Mouse (Mus musculus) embryonic facial prominence, embryonic 15.5 days (tissue): Measurements from ENCODE around the gene Cflar. TPM values are rescaled to one million over a fixed set of nuclear protein-coding genes. Genes with fewer than 3 reads are reported as not detected.

Experiments used
- ATAC-seq: fragments of 200-750 bp; cut with Nextera tagmentation; 2 replicates; pipeline ENCODE4 v1.8.0; 2017; ENCODE audit warnings: low read depth, moderate TSS enrichment; ENCODE audit not compliant: insufficient number of reproducible peaks, low FRiP score, low TSS enrichment
- H3K27ac ChIP-seq: fragments of 300-500 bp; sonication (generic); replicated peaks from 2 replicates; pipeline ENCODE4 v1.5.1; 2015; ENCODE audit warnings: mild to moderate bottlenecking, inconsistent platforms
- H3K27me3 ChIP-seq: fragments of 300-500 bp; sonication (generic); 2 replicates; pipeline ENCODE4 v1.6.1; 2015; ENCODE audit warnings: inconsistent platforms
- H3K36me3 ChIP-seq: fragments of 300-500 bp; sonication (generic); 2 replicates; pipeline ENCODE4 v1.6.1; 2015; ENCODE audit warnings: mild to moderate bottlenecking, inconsistent platforms
- H3K4me1 ChIP-seq: fragments of 300-500 bp; sonication (generic); 2 replicates; pipeline ENCODE4 v1.6.1; 2015; ENCODE audit warnings: inconsistent platforms
- H3K4me2 ChIP-seq: fragments of 300-500 bp; sonication (generic); replicated peaks from 2 replicates; pipeline ENCODE4 v1.6.1; 2015; ENCODE audit warnings: mild to moderate bottlenecking, inconsistent platforms
- H3K4me3 ChIP-seq: fragments of 300-500 bp; sonication (generic); replicated peaks from 2 replicates; pipeline ENCODE4 v1.5.1; 2015; ENCODE audit warnings: mild to moderate bottlenecking, inconsistent platforms
- H3K9ac ChIP-seq: fragments of 300-500 bp; sonication (generic); 2 replicates; pipeline ENCODE4 v1.6.1; 2015; ENCODE audit warnings: inconsistent platforms
- H3K9me3 ChIP-seq: fragments of 300-500 bp; sonication (generic); replicated peaks from 2 replicates; pipeline ENCODE4 v1.6.1; 2016; ENCODE audit warnings: inconsistent platforms
- WGBS: fragments of 180-500 bp; shearing (Covaris S2); methylation state at CpG from one replicate; pipeline ENCODE4 v1.1.7; 2015; 5-methylcytosine and 5-hydroxymethylcytosine counted together
- polyA plus RNA-seq: library from polyadenylated mRNA; unstranded; fragments of >200 nt; fragmentation: Nextera tagmentation; extraction: Ambion mirVana; gene quantifications from 2 replicates; pipeline ENCODE4 v1.2.1, GENCODE M21; 2015

Gene Cflar
- polyA plus RNA-seq, 1 experiment from 2014 or later = 39.2 TPM

DNA sequence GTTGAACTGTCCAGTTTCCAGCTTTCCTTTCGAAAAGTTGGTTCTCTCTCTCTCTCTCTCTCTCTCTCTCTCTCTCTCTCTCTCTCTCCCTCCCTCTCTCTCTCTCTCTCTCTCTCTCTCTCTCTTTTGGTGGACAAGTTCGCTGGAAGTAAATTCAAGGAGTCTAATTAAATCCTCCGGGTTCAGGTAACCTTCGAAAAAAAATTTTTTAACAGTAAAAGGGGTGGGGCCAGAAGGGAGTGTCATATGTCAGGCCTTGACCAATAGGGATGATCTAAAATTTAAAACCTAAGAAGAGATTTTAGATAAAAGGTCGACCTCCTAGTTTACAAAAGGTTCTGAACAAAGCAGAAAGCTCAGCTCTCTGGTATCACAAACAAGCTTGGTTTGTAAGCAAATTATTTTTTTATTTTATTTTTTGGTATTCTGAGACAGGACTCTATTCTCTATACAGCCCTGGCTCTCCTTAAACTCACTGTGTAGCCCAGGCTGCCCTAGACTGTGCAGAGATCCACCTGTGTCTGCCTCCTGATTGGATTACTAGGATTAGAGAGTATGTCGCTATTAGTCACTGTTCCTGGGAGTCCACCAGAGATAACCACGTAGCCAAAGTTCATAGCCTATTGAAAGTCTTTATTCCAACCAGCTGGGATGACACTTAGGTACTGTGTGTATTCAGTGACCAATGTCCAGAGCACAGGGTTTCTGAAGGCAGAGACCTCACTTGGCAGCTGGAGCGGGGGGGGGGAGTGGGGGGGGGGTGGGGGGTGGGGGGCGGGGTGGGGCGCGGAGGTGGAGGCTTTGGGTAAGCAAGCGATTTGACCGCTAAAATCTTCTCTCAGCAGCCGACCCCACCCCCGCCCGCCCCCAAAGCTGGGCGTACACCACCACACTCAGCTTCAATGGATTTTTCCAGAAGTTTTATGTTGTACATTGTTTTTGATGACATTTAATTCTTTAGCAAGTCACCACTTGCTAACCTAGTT is 1.1 kb downstream of the Cflar start:
- under 1% methylated on average over 17 of the region's 17 CpGs for WGBS
- peak; percentile 64 for ATAC-seq
- H3K4me1 ChIP-seq = peaks cover 23% of the 10 kb centered on the region

DNA sequence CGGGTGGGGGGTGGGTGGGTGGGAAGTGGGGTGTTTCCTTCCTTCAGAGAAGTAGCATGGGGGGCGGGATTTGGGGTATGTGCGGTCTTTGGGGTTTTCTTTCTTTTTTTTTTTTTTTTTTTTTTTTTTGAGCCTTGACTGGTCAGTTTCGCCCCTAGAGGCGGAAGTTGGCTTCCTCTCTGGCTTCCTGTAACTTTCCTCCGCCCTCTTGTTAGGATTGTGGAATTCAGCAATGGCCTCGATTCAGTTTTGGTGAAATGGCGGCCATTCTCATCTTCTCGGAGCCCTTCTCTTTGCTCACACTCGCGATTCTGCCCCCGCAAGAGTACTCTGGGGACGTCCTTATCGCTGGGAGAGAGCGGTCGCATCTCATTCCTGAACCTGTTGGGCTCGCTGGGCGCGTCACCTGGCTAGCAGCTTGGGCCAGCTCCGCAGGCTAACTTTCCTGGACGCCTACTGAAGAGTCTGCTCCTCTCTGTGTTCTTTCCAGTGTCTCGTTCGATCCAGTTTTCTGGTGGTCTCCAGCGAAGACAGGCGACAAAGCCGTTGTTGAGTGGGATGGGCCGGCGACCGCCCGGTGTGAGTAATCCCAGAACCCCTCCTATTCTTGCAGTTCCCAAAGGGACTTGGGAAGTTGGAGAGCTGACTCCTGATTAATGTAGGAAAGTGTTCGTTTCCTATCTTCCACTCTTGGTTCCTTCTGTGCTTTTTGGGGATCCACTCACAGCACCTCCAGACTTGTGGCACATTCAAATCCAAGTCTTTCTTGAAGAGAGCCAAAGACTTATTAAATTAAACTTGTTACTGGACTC is 2.0 kb downstream of the Cflar start:
- WGBS = 8% methylated on average over 31 of the region's 31 CpGs
- ATAC-seq = no peak; the same call in 1 of the 2 replicates
- H3K36me3 ChIP-seq = peaks cover 9% of the 10 kb centered on the region; the same call in 1 of the 2 replicates
- peak overlapping the region; percentile 56 for H3K4me2 ChIP-seq
- H3K27ac ChIP-seq = peak overlapping the region; percentile 97
- H3K4me3 ChIP-seq = peak overlapping the region; percentile 69
- H3K4me1 ChIP-seq = peaks cover 23% of the 10 kb centered on the region
- H3K9me3 ChIP-seq = no peaks in the 10 kb centered on the region
- H3K9ac ChIP-seq = peak overlapping the region; percentile 51
- no peaks in the 10 kb centered on the region for H3K27me3 ChIP-seq

More for the DNA sequence above, 1.1 kb downstream of the Cflar start:
- Histone ChIP-seq H3K36me3 (peaks cover 9% of the 10 kb centered on the region; the same call in 1 of the 2 replicates), H3K9ac (peak overlapping the region; percentile 66), H3K27ac (peak overlapping the region; percentile 99), H3K4me3 (peak overlapping the region; percentile 69), H3K9me3 (no peaks in the 10 kb centered on the region), H3K4me2 (peak overlapping the region; percentile 56), H3K27me3 (no peaks in the 10 kb centered on the region)

GRCm38 (mm10) chr1:58713893-58714231 is 2.6 kb downstream of the Cflar start:
- Histone ChIP-seq H3K36me3 (peaks cover 9% of the 10 kb centered on the region; the same call in 1 of the 2 replicates), H3K9me3 (no peaks in the 10 kb centered on the region), H3K27ac (peak overlapping the region; percentile 97), H3K9ac (0 out of 2 replicates have a peak overlapping the region, but pooled peaks have one; percentile 51), H3K4me1 (peaks cover 23% of the 10 kb centered on the region), H3K27me3 (no peaks in the 10 kb centered on the region), H3K4me3 (peak overlapping the region; percentile 69), H3K4me2 (peak overlapping the region; percentile 56)
- WGBS = 28% methylated on average over 4 of the region's 4 CpGs
- ATAC-seq = no peak

- no peaks in the 10 kb centered on the region for H3K27me3 ChIP-seq
- 24% methylated on average over 1 of the region's 1 CpGs for WGBS
Observed at GRCm38 (mm10) chr1:58714361-58714760, 3.1 kb downstream of the Cflar start.

GRCm38 (mm10) chr1:58715536-58715935 is 4.2 kb downstream of the Cflar start:
- Histone ChIP-seq H3K4me1 (peaks cover 26% of the 10 kb centered on the region), H3K36me3 (peaks cover 23% of the 10 kb centered on the region; the same call in 1 of the 2 replicates), H3K27me3 (no peaks in the 10 kb centered on the region), H3K9me3 (no peaks in the 10 kb centered on the region), H3K4me2 (peak overlapping the region; percentile 56; the same call in 1 of the 2 replicates), H3K27ac (peak overlapping the region; percentile 63; the same call in 1 of the 2 replicates), H3K9ac (no peak overlapping the region), H3K4me3 (no peak overlapping the region)
- no peak for ATAC-seq

More at GRCm38 (mm10) chr1:58714361-58714760, 3.1 kb downstream of the Cflar start:
- no peak for ATAC-seq
- Histone ChIP-seq H3K9ac (no peak overlapping the region), H3K4me3 (peak overlapping the region; percentile 69), H3K36me3 (peaks cover 14% of the 10 kb centered on the region; the same call in 1 of the 2 replicates), H3K27ac (peak overlapping the region; percentile 97), H3K4me1 (peaks cover 23% of the 10 kb centered on the region), H3K4me2 (peak overlapping the region; percentile 56), H3K9me3 (no peaks in the 10 kb centered on the region)

- no peak overlapping the region for H3K4me2 ChIP-seq
Observed at GRCm38 (mm10) chr1:58716162-58716882, 5.0 kb downstream of the Cflar start.

GRCm38 (mm10) chr1:58716883-58717220 is 5.5 kb downstream of the Cflar start:
- 93% methylated on average over 4 of the region's 4 CpGs for WGBS
- no peak for ATAC-seq
- H3K9ac ChIP-seq = no peak overlapping the region

More at GRCm38 (mm10) chr1:58716162-58716882, 5.0 kb downstream of the Cflar start:
- Histone ChIP-seq H3K4me3 (no peak overlapping the region), H3K27ac (peak overlapping the region; percentile 63), H3K27me3 (no peaks in the 10 kb centered on the region), H3K36me3 (peaks cover 23% of the 10 kb centered on the region; the same call in 1 of the 2 replicates), H3K4me1 (peaks cover 24% of the 10 kb centered on the region; the same call in 1 of the 2 replicates), H3K9me3 (no peaks in the 10 kb centered on the region), H3K9ac (no peak overlapping the region)
- 39% methylated on average over 7 of the region's 7 CpGs for WGBS
- no peak for ATAC-seq

DNA sequence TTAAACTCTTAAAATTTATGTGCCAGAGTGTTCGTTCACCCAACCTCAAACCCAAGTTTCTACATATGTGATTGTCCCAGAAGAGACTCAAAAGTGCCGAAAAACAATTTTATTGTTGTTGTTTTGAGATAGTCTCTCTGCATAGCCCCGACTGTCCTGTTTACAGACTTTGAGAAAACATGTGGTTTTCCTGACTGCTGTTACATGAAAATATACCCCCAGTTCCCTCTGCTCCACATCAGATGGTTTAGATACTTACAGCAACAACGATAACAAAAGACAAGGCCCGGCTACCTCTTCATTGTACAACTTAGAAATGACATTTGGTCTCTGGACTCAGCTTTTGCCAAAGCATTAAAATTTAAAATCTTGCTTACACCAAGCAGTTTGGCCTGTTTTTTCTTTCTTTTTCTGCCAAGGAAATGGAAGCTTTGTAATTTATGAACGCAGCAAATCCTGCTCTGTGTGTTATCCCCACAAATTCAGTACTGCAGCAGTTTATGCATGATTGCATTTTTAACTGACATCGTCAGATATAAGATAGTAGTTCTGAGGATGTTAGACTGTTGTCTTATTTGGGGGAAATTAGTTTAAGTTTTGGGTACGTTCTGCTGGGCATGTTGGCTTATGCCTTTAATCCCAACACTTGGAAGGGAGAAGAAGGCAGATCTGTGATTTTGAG is 6.4 kb downstream of the Cflar start:
- Histone ChIP-seq H3K4me3 (no peak overlapping the region), H3K9me3 (no peaks in the 10 kb centered on the region), H3K4me1 (peaks cover 27% of the 10 kb centered on the region; the same call in 1 of the 2 replicates), H3K27ac (no peak overlapping the region), H3K4me2 (no peak overlapping the region), H3K36me3 (peaks cover 28% of the 10 kb centered on the region), H3K27me3 (no peaks in the 10 kb centered on the region), H3K9ac (no peak overlapping the region)
- no peak for ATAC-seq
- 82% methylated on average over 8 of the region's 8 CpGs for WGBS

More at GRCm38 (mm10) chr1:58716883-58717220, 5.5 kb downstream of the Cflar start:
- H3K27ac ChIP-seq = no peak overlapping the region
- no peaks in the 10 kb centered on the region for H3K27me3 ChIP-seq
- H3K36me3 ChIP-seq = peaks cover 24% of the 10 kb centered on the region
- H3K4me2 ChIP-seq = no peak overlapping the region
- H3K4me1 ChIP-seq = peaks cover 24% of the 10 kb centered on the region; the same call in 1 of the 2 replicates
- H3K9me3 ChIP-seq = no peaks in the 10 kb centered on the region
- no peak overlapping the region for H3K4me3 ChIP-seq

GRCm38 (mm10) chr1:58719356-58719945 is 8.1 kb downstream of the Cflar start:
- peaks cover 28% of the 10 kb centered on the region for H3K36me3 ChIP-seq
- no peaks in the 10 kb centered on the region for H3K27me3 ChIP-seq
- H3K9me3 ChIP-seq = no peaks in the 10 kb centered on the region
- H3K4me2 ChIP-seq = no peak overlapping the region
- WGBS = 80% methylated on average over 7 of the region's 7 CpGs
- peaks cover 30% of the 10 kb centered on the region for H3K4me1 ChIP-seq
- no peak for ATAC-seq
- H3K4me3 ChIP-seq = no peak overlapping the region
- no peak overlapping the region for H3K27ac ChIP-seq
- no peak overlapping the region for H3K9ac ChIP-seq

DNA sequence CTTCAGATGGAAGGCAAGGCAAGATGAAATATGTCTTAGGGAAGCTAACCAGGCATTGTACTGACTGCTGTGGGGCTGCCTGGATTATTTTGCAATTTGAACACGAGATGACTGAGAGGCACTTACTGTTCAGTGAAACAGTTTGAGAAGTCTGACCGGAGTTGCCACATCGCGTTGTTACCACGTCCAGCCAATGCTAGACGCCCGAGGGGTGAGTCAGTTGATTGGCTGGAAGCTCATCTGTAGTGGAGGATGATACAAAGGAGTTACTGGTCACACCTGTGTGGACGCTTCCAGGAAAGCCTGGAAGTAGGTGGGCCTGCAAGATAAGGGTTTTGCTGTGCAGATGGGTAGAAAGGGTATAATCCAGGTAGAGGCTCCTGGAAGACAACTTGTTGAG is 8.8 kb downstream of the Cflar start:
- peaks cover 27% of the 10 kb centered on the region for H3K4me1 ChIP-seq
- WGBS = 77% methylated on average over 8 of the region's 8 CpGs
- H3K4me3 ChIP-seq = no peak overlapping the region
- ATAC-seq = no peak
- H3K4me2 ChIP-seq = no peak overlapping the region
- H3K9ac ChIP-seq = no peak overlapping the region
- peaks cover 27% of the 10 kb centered on the region for H3K36me3 ChIP-seq
- H3K9me3 ChIP-seq = no peaks in the 10 kb centered on the region
- H3K27ac ChIP-seq = no peak overlapping the region
- H3K27me3 ChIP-seq = no peaks in the 10 kb centered on the region
